Mouse (Mus musculus) lung, postnatal 4 days (tissue): ENCODE measurements around the gene Arx.
A peak's percentile ranks its signal among the peaks of the same experiment; 100 is the strongest.

Source experiments
- DNase-seq, 2 experiments: peaks; one replicate each; pipeline ENCODE4 v3.0.0; 2021

Gene Arx

GRCm38 (mm10) chrX:93286291-93286893, at the start of gene Arx:
Gene Arx (plus strand): TSS chrX:93286445.
- DNase-seq, result peak; percentile 61 to 69

GRCm38 (mm10) chrX:93251329-93251728, 34.9 kb upstream of the Arx start:
- DNase-seq, result no peak

- DNase-seq, result no peak
These were observed 10.6 kb upstream of the Arx start for GRCm38 (mm10) chrX:93275689-93276088.

- no peak for DNase-seq
These were observed 6.3 kb upstream of the Arx start for GRCm38 (mm10) chrX:93279940-93280339.

- peak; percentile 51 to 62 for DNase-seq
These were observed 5.1 kb upstream of the Arx start for GRCm38 (mm10) chrX:93281028-93281723.

- no peak for DNase-seq
These were observed 4.5 kb upstream of the Arx start for GRCm38 (mm10) chrX:93281756-93282155.

GRCm38 (mm10) chrX:93285091-93285490, 1.2 kb upstream of the Arx start:
- no peak for DNase-seq

- DNase-seq, result no peak
These were observed 2.1 kb downstream of the Arx start for GRCm38 (mm10) chrX:93288339-93288738.

GRCm38 (mm10) chrX:93289076-93289475, 2.8 kb downstream of the Arx start:
- DNase-seq, result no peak

GRCm38 (mm10) chrX:93289851-93290380, 3.7 kb downstream of the Arx start:
- DNase-seq, result no peak

GRCm38 (mm10) chrX:93292031-93292430, 5.8 kb downstream of the Arx start:
- DNase-seq, result no peak

GRCm38 (mm10) chrX:93294736-93295490, 8.7 kb downstream of the Arx start:
- DNase-seq, result no peak

GRCm38 (mm10) chrX:93295819-93296218, 9.6 kb downstream of the Arx start:
- DNase-seq, result no peak

GRCm38 (mm10) chrX:93297001-93297441, 10.8 kb downstream of the Arx start:
- no peak for DNase-seq

- DNase-seq, result no peak
These were observed 12.9 kb downstream of the Arx start for GRCm38 (mm10) chrX:93299046-93299626.

- DNase-seq, result no peak
These were observed 13.5 kb downstream of the Arx start for GRCm38 (mm10) chrX:93299771-93300170.

GRCm38 (mm10) chrX:93300183-93300815, 14.1 kb downstream of the Arx start:
- no peak for DNase-seq

GRCm38 (mm10) chrX:93301798-93302197, 15.6 kb downstream of the Arx start:
- DNase-seq, result no peak

- DNase-seq, result no peak
These were observed 19.5 kb downstream of the Arx start for GRCm38 (mm10) chrX:93305780-93306179.

- DNase-seq, result no peak
These were observed 31.3 kb downstream of the Arx start for GRCm38 (mm10) chrX:93317577-93317976.

- no peak for DNase-seq
These were observed 33.7 kb downstream of the Arx start for GRCm38 (mm10) chrX:93319979-93320378.

- DNase-seq, result no peak
These were observed 35.1 kb downstream of the Arx start for GRCm38 (mm10) chrX:93321336-93321735.
